Mouse (Mus musculus) neural tube, embryonic 15.5 days (tissue): ENCODE results near the gene Bloc1s2. TPM values are rescaled to one million over a fixed set of nuclear protein-coding genes. Genes with fewer than 3 reads are reported as not detected.
"Not testable (repeated sequence)": the region's sequence is repeated elsewhere in the genome, so short reads cannot be mapped to it uniquely, and the experiment has no call there.

Experiments used
- ATAC-seq: fragments of 200-750 bp; cut with Nextera tagmentation; 2 replicates; pipeline ENCODE4 v1.8.0; 2017; ENCODE audit warnings: mild to moderate bottlenecking, moderate TSS enrichment, moderate library complexity; ENCODE audit not compliant: low FRiP score
- H3K27ac ChIP-seq: fragments of 300-500 bp; sonication (generic); replicated peaks from 2 replicates; pipeline ENCODE4 v1.5.1; 2015; ENCODE audit warnings: mild to moderate bottlenecking, inconsistent platforms
- H3K27me3 ChIP-seq: fragments of 300-500 bp; sonication (generic); replicated peaks from 2 replicates; pipeline ENCODE4 v1.6.1; 2015; ENCODE audit warnings: inconsistent platforms
- H3K36me3 ChIP-seq: fragments of 300-500 bp; sonication (generic); 2 replicates; pipeline ENCODE4 v1.6.1; 2015; ENCODE audit warnings: inconsistent platforms
- H3K4me1 ChIP-seq: fragments of 300-500 bp; sonication (generic); 2 replicates; pipeline ENCODE4 v1.6.1; 2015; ENCODE audit warnings: inconsistent platforms
- H3K4me2 ChIP-seq: fragments of 300-500 bp; sonication (generic); 2 replicates; pipeline ENCODE4 v1.6.1; 2015; ENCODE audit warnings: inconsistent platforms, mild to moderate bottlenecking, moderate library complexity
- H3K4me3 ChIP-seq: fragments of 300-500 bp; sonication (generic); replicated peaks from 2 replicates; pipeline ENCODE4 v1.5.1; 2015; ENCODE audit warnings: mild to moderate bottlenecking, inconsistent platforms
- H3K9ac ChIP-seq: fragments of 300-500 bp; sonication (generic); replicated peaks from 2 replicates; pipeline ENCODE4 v1.6.1; 2015; ENCODE audit warnings: mild to moderate bottlenecking, inconsistent platforms
- H3K9me3 ChIP-seq: fragments of 300-500 bp; sonication (generic); replicated peaks from 2 replicates; pipeline ENCODE4 v1.6.1; 2016; ENCODE audit warnings: inconsistent platforms
- WGBS: fragments of 180-500 bp; shearing (Covaris S2); methylation state at CpG from one replicate; pipeline ENCODE4 v1.1.7; 2015; ENCODE audit warnings: mixed read lengths; 5-methylcytosine and 5-hydroxymethylcytosine counted together
- polyA plus RNA-seq: library from polyadenylated mRNA; unstranded; fragments of >200 nt; fragmentation: Nextera tagmentation; extraction: Ambion mirVana; gene quantifications from 2 replicates; pipeline ENCODE4 v1.2.1, GENCODE M21; 2015

The Bloc1s2 gene
- polyA plus RNA-seq, 1 experiment from 2014 or later: 169 TPM

GRCm38 (mm10) chr19:44121137-44121536 is 25.1 kb downstream of the Bloc1s2 start:
- peaks cover 75% of the 10 kb centered on the region for H3K36me3 ChIP-seq
- WGBS: 96% methylated on average over 7 of the region's 7 CpGs
- H3K27me3 ChIP-seq: no peaks in the 10 kb centered on the region
- no peak overlapping the region for H3K4me3 ChIP-seq
- H3K4me2 ChIP-seq: no peak overlapping the region
- no peak overlapping the region for H3K9ac ChIP-seq
- H3K4me1 ChIP-seq: no peaks in the 10 kb centered on the region
- ATAC-seq: no peak
- no peaks in the 10 kb centered on the region for H3K9me3 ChIP-seq
- no peak overlapping the region for H3K27ac ChIP-seq

GRCm38 (mm10) chr19:44120686-44121085 is 25.6 kb downstream of the Bloc1s2 start:
- H3K36me3 ChIP-seq: peaks cover 74% of the 10 kb centered on the region
- H3K4me2 ChIP-seq, ATAC-seq, H3K9me3 ChIP-seq, H3K4me3 ChIP-seq, H3K27ac ChIP-seq, H3K9ac ChIP-seq, H3K27me3 ChIP-seq, H3K4me1 ChIP-seq: not testable (repeated sequence)
- 94% methylated on average over 8 of the region's 9 CpGs for WGBS

GRCm38 (mm10) chr19:44117793-44118192 is 28.5 kb downstream of the Bloc1s2 start:
- Histone ChIP-seq H3K27me3 (no peaks in the 10 kb centered on the region), H3K27ac (no peak overlapping the region), H3K4me2 (no peak overlapping the region), H3K9me3 (no peaks in the 10 kb centered on the region), H3K9ac (no peak overlapping the region), H3K4me3 (no peak overlapping the region), H3K4me1 (no peaks in the 10 kb centered on the region), H3K36me3 (peaks cover 69% of the 10 kb centered on the region)
- no peak for ATAC-seq

- Histone ChIP-seq H3K27me3 (no peaks in the 10 kb centered on the region), H3K4me3 (no peak overlapping the region), H3K4me2 (no peak overlapping the region), H3K4me1 (peaks cover 11% of the 10 kb centered on the region), H3K36me3 (peaks cover 51% of the 10 kb centered on the region), H3K9me3 (no peaks in the 10 kb centered on the region), H3K9ac (no peak overlapping the region), H3K27ac (no peak overlapping the region)
- no peak for ATAC-seq
- 50% methylated on average over 7 of the region's 7 CpGs for WGBS
Observed at GRCm38 (mm10) chr19:44111706-44112105, 34.5 kb downstream of the Bloc1s2 start.

GRCm38 (mm10) chr19:44110356-44110755 is 35.9 kb downstream of the Bloc1s2 start:
- H3K9ac ChIP-seq: no peak overlapping the region
- no peak for ATAC-seq
- 89% methylated on average over 9 of the region's 9 CpGs for WGBS

GRCm38 (mm10) chr19:44108996-44109395 is 37.2 kb downstream of the Bloc1s2 start:
- H3K9me3 ChIP-seq: no peaks in the 10 kb centered on the region
- no peak for ATAC-seq
- H3K4me1 ChIP-seq: peaks cover 36% of the 10 kb centered on the region
- H3K36me3 ChIP-seq: peaks cover 40% of the 10 kb centered on the region
- H3K4me3 ChIP-seq: no peak overlapping the region
- no peak overlapping the region for H3K27ac ChIP-seq
- H3K4me2 ChIP-seq: no peak overlapping the region
- H3K9ac ChIP-seq: 0 out of 2 replicates have a peak overlapping the region, but pooled peaks have one; percentile 15
- H3K27me3 ChIP-seq: no peaks in the 10 kb centered on the region

More at GRCm38 (mm10) chr19:44110356-44110755, 35.9 kb downstream of the Bloc1s2 start:
- Histone ChIP-seq H3K9me3 (no peaks in the 10 kb centered on the region), H3K27ac (no peak overlapping the region), H3K4me1 (peaks cover 25% of the 10 kb centered on the region), H3K4me2 (no peak overlapping the region), H3K36me3 (peaks cover 51% of the 10 kb centered on the region), H3K27me3 (no peaks in the 10 kb centered on the region), H3K4me3 (no peak overlapping the region)

- ATAC-seq: peak; percentile 29; the same call in 1 of the 2 replicates
- Histone ChIP-seq H3K36me3 (peaks cover 28% of the 10 kb centered on the region), H3K4me3 (peak overlapping the region; percentile 94), H3K9me3 (no peaks in the 10 kb centered on the region), H3K9ac (peak overlapping the region; percentile 95), H3K4me2 (peak overlapping the region; percentile 86), H3K27me3 (no peaks in the 10 kb centered on the region), H3K4me1 (peaks cover 36% of the 10 kb centered on the region), H3K27ac (peak overlapping the region; percentile 83)
- WGBS: 27% methylated on average over 22 of the region's 22 CpGs
Observed at GRCm38 (mm10) chr19:44107661-44108521, 38.4 kb downstream of the Bloc1s2 start.

- H3K9me3 ChIP-seq: no peaks in the 10 kb centered on the region
- H3K9ac ChIP-seq: peak within 1 kb of the TSS; percentile 95
- H3K4me1 ChIP-seq: peaks cover 36% of the 10 kb centered on the region
- peaks cover 21% of the 10 kb centered on the region for H3K36me3 ChIP-seq
- H3K27me3 ChIP-seq: no peaks in the 10 kb centered on the region
- peak within 1 kb of the TSS; percentile 94 for H3K4me3 ChIP-seq
- peak; percentile 99 for ATAC-seq
- peak within 1 kb of the TSS; percentile 83 for H3K27ac ChIP-seq
- H3K4me2 ChIP-seq: peak within 1 kb of the TSS; percentile 86
- 1% methylated on average over 67 of the region's 67 CpGs for WGBS
Observed at GRCm38 (mm10) chr19:44106831-44107660, 39.2 kb downstream of the Bloc1s2 start, which contains the start of gene Chuk. TSS of gene Chuk (minus strand) at chr19:44107480.

GRCm38 (mm10) chr19:44104393-44104792 is 41.9 kb downstream of the Bloc1s2 start:
- H3K4me1 ChIP-seq: peaks cover 36% of the 10 kb centered on the region
- no peaks in the 10 kb centered on the region for H3K9me3 ChIP-seq
- no peak overlapping the region for H3K4me3 ChIP-seq
- no peak for ATAC-seq
- H3K36me3 ChIP-seq: peaks cover 8% of the 10 kb centered on the region
- no peak overlapping the region for H3K4me2 ChIP-seq
- H3K27me3 ChIP-seq: no peaks in the 10 kb centered on the region
- H3K9ac ChIP-seq: no peak overlapping the region
- WGBS: 96% methylated on average over 1 of the region's 1 CpGs
- H3K27ac ChIP-seq: no peak overlapping the region

GRCm38 (mm10) chr19:44103001-44103400 is 43.2 kb downstream of the Bloc1s2 start:
- no peak overlapping the region for H3K4me2 ChIP-seq

GRCm38 (mm10) chr19:44100840-44101239 is 45.4 kb downstream of the Bloc1s2 start:
- Histone ChIP-seq H3K9me3 (no peaks in the 10 kb centered on the region), H3K36me3 (peaks cover 27% of the 10 kb centered on the region), H3K4me2 (no peak overlapping the region), H3K4me3 (no peak overlapping the region), H3K4me1 (peaks cover 16% of the 10 kb centered on the region), H3K27ac (no peak overlapping the region), H3K27me3 (no peaks in the 10 kb centered on the region), H3K9ac (no peak overlapping the region)
- no peak for ATAC-seq

More at GRCm38 (mm10) chr19:44103001-44103400, 43.2 kb downstream of the Bloc1s2 start:
- no peaks in the 10 kb centered on the region for H3K9me3 ChIP-seq
- peaks cover 28% of the 10 kb centered on the region for H3K4me1 ChIP-seq
- ATAC-seq: no peak
- H3K27ac ChIP-seq: no peak overlapping the region
- no peak overlapping the region for H3K9ac ChIP-seq
- H3K27me3 ChIP-seq: no peaks in the 10 kb centered on the region
- WGBS: 80% methylated on average over 3 of the region's 3 CpGs
- peaks cover 9% of the 10 kb centered on the region for H3K36me3 ChIP-seq
- no peak overlapping the region for H3K4me3 ChIP-seq
